Mouse (Mus musculus) left cerebral cortex, adult 11 months (tissue): ENCODE measurements around the gene 4930412O13Rik.

Experiments
- DNase-seq: peaks from one replicate; pipeline ENCODE4 v3.0.0; 2022; ENCODE audit warnings: low spot score

4930412O13Rik gene

DNA sequence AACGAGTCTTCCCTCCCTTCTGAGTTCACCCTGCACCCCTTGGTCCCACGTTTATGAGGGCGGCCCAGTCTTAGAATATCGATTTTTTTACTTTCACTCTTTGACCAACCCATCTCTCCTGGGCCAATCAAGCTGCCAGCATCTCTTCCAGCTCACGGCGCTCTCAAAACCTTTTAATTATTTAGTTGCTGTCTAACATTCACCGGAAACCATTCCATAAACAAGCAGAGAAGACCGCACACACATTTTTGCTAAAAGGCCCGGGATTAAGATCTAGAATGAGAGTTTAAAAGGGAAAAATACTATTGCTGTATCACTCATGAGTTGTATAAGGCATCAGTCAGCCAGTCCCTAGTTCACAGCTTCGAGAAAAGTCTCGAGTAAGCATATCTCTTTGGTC lies 781 bp upstream of the 4930412O13Rik start:
- no peak for DNase-seq

DNA sequence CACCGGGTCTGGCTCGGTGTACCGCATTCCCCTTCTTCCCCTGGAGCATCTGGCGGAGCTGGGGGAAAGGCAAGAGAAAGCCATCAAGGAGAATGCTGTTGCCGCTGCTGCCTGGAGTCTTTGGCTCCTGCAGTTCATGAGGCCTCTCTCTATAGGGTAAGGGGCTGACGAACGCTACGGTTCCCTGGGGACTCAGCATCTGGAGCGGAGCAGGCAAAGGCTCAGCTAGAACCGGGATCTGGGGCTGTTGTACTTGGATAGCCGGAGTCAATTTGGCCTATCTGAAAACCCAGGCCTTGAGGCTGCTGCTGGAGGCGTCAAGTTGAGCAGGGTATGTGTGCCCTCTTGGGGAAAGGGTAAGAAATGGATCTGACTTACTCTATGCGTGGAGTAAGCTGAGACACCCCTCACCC lies 565 bp downstream of the 4930412O13Rik start:
- DNase-seq, result no peak

DNA sequence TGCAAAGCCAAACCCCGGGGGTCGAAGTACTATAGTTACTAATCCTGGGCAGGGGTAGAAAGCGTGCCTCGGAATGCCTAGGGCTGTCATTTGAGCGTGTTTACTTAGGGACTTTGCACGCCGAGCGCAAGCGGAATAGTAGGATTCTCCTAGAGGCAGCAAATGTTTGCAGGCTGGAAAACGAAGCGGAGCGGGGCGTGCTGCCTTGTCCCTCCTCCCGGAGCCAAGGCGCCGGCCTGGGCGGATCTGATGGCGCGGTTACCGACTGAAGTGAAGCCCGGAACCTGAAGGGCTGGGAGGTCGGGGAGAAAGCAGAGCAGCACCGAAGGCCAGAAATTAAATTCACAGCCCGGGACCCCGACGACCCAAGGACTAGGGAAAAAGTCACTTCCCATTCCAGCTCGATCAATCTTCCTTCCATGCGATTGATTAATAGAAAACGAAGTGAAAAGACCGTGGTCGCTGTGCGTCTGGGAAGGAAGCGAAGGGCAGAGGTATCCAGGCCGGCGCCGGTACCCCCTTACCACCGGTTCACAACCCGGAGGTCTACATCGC lies 1.4 kb downstream of the 4930412O13Rik start:
- DNase-seq, result no peak

DNA sequence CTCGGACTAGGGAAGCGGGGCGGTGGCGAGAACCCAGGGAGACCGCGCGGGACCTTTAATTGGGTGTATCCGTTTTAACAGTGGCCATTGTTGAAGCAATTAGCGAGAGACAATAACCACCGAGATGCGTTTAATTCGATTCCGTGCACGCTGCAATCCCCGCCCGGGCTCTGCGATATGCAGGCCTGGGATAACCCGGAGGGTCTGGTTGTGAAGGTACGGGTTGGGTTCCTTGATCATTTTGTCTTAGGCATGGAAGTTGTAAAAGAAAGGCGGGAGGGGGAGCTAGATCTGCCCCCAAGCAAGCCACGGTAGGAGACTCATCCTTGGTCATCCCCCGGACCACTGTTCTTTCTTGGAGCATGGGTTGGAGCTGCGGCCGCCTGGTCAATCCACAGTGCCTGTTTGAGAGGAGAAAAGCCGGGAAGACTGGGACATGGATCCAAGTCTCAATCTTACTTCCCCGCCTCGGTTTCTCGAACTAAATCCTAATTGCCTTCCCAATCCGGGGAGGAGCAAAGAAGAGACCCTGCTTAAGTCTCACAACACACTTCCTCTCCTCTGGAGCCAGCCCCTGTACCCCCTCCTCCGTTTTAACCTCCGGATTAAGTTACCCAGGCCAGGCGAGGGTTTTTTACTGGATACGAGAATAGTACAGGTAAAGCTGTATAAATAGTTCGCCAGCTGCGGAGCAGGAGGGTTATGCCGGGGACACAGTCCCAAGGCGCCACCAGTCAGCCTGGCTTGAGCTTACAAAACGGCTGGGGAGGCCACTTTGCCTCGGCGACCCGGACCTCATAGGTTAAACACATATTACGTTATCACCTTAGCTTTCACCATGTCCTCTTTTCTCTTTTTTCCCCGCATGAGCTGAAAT lies 2.1 kb downstream of the 4930412O13Rik start:
- DNase-seq, result no peak

DNA sequence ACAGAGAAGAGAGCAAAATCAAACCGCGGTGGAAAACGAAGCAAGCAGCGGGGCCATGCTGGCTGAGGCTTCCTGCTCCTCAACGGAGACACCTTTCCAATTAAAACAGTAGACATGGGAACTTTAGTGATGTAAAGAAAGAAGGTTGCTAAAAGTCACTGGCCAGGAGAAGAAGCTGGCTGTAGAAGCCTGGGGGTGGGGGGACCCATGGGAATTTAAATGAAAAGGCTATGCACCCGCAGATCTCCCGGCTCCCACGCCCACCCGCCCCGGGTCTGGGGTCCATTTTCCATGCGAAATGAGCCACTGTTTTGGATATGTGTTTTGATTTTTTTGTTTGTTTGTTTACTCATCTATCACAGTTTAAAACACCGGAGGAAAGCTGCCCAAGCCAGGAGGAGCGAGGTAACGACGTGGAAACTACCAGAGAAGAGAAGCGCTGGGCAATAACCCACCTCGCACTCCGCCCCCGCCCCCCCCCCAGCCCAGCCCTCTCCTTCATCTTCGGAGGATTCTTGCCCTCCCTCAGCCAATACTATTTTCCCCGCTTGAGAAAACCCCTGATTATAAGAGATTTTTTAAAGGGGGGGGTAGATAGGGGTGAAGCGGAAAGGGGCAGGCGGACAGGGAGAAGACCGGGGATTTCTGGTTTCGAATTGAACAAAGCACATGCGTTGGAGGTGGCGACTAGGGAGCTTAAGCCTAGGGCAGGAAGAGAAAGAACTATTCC lies 2.9 kb downstream of the 4930412O13Rik start:
- no peak for DNase-seq

DNA sequence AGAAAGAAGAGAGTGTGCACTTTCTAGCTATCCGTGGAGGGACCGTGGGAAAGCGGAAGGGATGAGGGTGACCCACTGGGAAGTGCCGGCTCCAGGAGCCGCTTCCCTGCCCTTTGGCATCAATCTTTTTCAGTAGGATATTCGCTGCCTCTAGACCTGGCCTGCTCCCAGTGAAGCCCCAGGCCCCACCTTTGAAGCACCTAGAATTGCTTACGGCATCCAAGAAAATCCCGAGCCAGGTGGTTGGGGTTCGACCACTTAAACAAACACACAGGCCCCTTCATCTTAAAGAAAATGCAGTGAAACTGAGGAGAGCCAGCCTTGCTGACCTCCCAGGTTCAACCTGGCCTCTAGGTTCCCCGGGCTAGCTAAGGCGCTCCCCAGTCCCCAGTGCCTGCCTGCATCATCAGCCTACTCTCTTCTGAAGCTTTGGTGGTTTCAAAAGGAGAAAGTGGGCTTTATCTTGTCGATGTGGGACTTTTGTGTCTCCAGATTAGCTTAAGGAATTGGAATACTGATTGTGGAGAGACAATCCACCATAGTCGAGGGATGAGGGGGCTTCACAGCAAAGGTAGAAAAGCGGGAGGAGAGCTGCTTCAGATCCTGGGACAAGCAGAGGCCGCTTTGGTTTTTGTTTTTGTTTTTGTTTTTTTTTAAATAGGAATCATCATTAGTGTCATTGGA lies 3.6 kb downstream of the 4930412O13Rik start:
- DNase-seq, result no peak

DNA sequence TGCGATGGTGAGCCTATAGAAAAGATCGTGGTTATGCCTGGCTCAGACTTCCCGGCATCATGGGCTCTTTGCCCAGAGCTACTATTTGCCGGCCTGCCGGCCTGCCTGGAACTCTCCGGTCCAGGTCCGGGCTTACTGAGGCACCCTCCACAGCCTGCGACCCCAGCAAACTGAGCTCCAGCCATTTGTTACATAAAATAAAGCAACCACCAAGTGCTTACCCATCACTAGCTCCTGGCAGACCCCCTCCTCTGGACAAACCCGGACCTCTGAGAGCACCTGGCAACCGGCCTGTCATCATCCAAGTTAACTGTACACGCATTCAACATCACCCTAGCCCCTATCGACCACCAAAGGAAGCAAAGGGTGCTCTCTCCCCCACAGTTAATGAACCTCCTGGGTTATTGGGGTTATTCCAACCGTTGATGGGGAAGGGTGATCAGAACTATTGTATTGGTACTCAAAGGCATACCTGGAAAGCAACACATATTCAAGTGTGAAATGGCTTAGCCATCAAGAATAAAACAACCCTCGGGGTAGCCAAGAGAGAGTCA lies 4.2 kb downstream of the 4930412O13Rik start:
- no peak for DNase-seq

DNA sequence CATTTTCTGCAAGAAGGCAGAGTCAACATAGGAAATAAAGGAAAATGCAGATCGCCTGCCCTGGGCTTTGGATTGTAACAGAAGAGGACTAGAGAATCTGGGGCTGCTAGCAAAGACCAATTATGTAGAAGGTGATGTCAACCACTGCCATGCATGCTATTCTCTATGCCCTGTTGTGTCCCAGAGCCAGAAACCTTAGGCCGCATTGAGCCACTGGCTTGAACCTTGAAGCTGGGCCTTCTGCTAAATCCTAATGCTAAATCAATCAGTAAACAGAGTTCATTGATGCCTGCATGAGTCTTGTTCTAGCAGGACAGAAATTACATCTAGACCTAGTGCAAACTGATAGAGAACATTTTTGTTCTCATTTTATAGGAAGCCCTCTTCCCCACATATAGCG lies 5.0 kb downstream of the 4930412O13Rik start:
- DNase-seq, result no peak

DNA sequence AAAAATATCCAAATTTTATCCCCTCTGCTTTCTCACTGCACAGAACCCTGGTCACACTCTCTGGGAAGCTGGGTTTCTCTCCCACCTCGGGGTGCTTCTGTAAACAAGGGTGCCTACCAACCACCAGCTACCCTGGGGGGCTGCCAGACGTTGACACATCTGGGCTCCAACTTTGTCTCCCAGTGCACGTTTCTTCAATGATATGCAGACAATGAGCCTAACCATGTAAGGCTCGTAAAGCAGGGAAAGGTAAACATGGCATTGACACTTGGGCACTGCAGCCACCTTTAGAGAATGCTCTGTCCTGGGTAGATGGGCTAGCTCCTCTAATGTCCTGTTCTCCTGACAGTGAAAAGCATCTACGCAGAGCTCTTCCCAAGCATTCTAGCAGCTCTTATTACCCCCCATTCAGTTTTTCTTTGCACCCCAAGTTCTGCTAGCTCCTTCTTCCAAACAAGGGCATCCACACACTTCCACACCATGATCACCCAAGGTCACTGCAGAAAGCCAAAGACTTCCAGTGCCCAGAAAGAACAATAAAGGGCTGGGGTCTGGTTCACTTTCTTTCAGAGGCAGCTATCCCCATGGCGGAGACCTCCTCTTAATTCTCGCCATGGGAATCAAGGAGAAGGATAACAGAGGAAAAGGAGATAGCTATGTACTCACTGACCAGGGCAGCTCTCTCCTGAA lies 6.0 kb downstream of the 4930412O13Rik start:
- no peak for DNase-seq

DNA sequence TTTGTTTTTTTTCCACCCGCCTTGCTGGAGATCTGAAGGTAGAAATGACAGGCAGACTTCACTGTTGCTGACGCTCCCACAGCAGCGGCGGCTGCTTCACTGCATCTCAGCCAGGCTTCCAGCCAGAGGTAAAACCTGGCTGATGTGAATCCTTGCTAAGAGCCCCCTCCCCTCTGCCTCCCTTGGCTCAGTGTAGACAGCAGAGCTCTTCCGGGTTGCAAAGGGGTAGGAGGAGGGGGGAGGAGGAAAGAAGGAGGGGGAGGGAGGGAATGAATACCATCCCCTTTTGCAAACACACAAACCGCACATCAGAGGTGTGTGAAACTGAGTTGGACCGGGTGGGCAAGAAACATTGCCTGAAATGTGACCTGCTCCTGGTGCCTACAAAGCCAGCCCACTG lies 6.6 kb downstream of the 4930412O13Rik start:
- DNase-seq, result no peak

DNA sequence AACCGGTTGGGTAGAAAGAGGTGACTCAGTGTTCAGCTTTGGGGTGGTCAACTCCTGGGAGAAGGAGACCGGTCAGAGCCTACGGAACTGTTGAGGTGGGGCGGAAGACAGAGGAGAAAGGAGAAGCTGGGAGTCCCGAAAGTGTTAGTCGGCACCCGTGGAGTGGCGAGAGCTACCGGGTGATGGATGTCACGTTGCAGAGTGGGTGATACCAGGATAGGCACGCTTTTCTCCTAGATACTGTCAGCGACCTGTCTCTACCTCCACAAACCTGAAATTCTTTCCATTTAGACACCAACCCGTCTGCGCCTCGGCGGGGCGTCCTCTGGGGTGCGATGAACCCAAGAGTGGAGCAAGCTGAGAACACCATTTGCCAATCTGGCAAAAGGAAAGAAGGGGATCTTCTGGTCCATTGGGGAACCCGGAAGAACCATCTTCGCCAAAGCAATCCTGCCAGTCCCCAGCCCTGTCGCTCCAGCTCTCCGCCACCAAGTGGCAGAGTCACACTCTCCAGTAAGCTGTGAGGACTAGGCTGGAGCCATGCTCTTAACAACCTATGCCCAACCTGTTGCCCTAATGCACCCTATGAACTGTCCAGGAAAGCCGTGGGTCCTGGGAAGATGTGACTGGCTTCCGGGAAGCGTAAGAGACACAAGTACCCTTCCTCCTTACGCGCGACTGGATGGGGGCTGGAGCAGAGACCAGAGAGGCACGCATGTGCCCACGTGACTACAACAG lies 8.0 kb downstream of the 4930412O13Rik start, which contains the start of gene 9230102O04Rik:
TSS of gene 9230102O04Rik (minus strand) at position 628 of the 738 bp plus-strand sequence.
- DNase-seq, result no peak

DNA sequence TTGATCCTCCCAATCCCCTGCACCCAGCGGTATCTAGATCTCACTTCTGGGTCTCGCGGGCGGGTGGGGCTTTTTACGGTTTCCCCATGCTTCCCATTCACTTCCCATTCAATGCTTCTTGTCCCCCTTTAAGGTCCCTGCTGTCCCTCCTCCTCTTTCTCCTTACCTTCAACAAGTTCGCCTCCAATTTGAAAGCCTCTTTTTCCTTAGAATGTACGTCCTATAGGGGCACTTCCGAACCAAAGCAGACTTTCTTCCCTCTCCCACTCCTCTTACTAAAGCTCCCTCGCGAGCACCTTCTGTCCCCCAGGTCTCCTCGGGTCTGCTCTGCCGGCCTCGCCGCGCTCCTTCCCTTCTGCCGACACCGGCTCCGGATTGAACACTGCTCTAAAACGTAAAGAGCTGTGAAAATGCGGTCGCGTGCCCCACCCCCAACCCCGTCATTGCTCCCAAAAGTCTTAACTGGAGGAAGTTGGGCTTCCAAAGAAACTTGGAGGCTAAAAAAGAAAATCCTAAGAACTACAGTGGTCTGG lies 8.7 kb downstream of the 4930412O13Rik start, which contains the start of gene Gata3:
TSS of gene Gata3 (minus strand) at position 384 of the 533 bp plus-strand sequence.
- DNase-seq, result no peak

DNA sequence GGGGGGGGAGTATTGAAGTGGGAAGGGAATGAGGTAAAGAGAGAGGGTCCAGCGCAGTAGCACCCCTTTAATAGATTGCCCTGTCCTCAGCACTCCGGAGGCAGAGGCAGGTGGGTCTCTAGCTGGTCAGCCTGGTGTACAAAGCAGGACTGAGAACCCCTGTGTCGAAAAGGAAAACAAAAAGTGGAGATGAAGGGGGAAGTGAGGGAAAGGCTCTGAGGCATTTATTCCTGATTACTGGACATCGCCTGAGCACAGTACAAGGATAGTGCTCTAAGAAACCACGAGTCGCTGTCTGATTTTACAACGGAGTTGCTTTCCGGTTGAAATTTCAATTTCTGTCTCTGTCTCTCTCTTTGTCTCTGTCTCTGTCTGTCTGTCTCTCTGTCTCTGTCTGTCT lies 9.2 kb downstream of the 4930412O13Rik start:
- DNase-seq, result no peak

DNA sequence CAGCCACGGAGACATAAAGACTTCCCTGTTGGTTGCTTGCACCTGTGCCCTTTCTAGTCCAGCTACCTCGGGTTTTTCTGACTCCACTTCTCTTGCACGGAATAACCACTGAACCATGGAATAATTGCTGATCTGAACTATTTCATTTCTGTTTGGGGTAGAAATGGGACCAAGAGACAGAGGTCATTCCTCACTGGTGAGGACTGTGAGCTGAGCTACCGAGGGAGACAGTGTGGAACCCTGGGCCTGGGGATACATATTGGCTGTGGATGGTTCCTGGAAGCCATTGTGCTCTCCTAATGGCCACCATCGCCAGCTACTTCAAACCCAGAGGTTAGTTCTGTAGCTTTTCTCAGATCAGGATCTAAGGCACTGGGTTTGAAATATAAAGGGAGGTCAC lies 9.9 kb downstream of the 4930412O13Rik start:
- no peak for DNase-seq

DNA sequence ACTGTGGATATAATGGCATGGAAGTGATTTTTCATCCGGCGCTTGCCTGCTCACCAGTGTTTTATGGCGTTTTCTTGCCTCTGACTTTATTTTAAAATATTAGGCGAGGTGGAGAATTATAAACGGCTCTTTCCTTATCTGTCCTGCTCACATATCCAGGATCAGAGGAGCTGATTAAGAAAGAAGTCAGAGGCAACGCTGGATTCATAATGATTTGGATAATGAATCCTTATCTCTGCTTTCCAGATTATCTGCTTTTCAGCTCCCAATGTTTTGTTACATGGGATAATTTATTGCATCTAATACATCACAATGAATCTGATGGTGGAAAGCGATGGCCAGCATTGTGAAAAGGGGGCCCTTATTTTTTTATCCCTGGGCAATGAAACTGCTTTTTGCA lies 11.5 kb downstream of the 4930412O13Rik start:
- DNase-seq, result no peak

DNA sequence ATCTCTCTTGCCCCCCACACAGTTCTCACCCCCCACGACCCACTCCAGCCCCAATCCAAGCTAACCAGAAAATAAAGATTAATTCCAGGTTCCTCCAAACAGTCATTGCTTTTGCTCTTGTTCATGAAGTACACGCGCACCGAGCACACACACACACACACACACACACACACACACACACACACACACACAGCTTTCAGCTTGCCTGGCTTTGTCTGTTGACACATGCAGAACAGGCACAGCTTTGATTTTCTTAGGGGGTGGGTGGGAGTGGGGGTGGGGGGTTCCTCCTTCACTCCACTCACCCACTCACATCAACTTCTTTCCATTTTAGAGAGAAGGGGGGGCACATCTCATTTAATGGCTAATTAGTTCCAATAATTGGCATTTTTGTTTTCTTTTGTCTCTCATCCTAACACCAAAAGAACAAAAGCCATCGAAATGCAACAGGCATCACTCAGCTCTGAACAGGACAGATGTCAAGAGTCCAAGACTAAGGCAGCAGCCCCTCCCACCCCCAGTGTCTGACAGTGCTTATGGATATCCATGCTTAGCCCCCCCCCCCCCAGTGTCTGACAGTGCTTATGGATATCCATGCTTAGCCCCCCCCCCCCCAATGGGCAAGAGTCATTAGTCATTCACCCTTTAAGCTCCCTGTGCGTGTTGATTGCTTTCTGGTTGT lies 12.4 kb downstream of the 4930412O13Rik start:
- DNase-seq, result no peak

DNA sequence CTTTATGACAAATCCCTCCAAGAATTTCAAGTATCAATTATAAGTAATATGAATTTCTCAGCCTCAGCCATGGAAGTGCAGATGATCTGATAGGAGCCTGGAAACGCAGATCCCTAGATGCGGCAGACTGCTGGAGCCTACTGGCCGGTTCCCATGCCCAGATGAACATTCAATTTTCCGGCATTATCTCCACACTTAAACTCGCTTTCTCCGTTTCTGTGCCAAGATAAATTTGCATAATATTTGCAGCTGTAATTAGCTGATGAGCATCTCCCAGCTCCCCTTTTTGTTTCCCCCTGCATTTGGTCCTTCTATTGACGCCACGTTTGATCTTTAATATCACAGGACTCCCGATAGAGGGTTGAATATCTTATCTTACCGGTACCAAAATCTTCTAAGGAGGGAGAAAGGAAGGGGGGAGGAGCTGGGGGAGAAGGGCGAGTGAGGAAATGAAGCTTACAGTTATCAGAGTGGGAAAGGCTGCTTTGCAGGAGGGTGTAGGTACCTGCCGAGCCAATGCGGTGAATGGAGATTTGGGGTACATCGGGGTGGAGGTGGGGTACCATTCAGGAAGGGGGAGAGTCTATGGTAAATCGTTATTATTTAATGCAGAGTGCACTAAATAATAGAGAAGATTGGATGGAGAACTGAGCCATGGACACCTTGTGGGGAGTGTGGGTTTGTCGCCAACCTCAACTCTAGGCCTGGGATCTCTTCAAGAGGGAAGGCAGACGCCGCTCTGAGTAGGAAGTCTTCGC lies 14.0 kb downstream of the 4930412O13Rik start:
- DNase-seq, result no peak

DNA sequence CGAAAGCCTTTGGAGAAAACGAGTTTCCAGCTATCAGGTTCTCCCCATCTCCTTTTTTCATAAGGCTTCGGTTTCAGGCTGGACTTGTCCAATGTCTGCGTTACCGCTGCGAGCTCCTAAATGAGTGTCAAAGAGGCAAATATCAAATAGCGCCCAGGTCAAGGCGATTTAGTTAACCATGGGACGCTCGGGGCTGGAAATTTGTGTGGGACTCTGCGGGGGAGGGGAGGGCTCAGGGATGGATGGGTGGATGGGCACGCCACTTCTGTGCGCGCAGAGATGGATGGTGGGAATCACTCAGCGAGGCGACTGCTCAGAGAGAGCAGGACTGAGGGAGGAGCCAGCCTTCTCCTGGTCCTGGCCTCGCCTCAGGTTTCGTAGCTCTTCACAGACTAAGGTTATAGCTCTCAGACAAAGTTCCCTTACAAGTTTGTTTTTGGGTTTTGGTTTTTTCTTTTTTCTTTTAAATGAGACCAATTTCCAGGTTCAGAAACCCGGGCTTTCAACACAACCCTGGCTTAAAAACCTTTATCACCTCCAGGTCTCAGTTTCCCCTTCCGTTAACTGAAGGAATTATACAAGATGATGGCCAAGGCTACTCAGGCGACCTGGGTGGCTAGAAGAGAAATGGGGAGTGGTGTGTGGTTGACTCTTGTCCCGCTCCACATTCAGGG lies 15.2 kb downstream of the 4930412O13Rik start:
- DNase-seq, result no peak
